Mouse (Mus musculus): ENCODE results near the gene Peg3.

Gene Peg3

GRCm38 (mm10) chr7:6709396-6709795, 20.8 kb downstream of the Peg3 start:
- no peak for DNase-seq (ENCODE audit: low read depth)

- DNase-seq (ENCODE audit: low read depth): no peak
Measured at GRCm38 (mm10) chr7:6708451-6709180, 21.6 kb downstream of the Peg3 start.

- no peak for DNase-seq (ENCODE audit: low read depth)
Measured at GRCm38 (mm10) chr7:6707416-6708015, 22.7 kb downstream of the Peg3 start.

GRCm38 (mm10) chr7:6699230-6699629, 31.0 kb downstream of the Peg3 start:
- no peak for DNase-seq (ENCODE audit: low read depth)

- DNase-seq (ENCODE audit: low read depth): no peak
Measured at GRCm38 (mm10) chr7:6696241-6697045, 33.8 kb downstream of the Peg3 start, which contains the start of gene Zim1. Gene Zim1 (minus strand): TSS chr7:6696450.

GRCm38 (mm10) chr7:6685511-6685910, 44.7 kb downstream of the Peg3 start:
- DNase-seq (ENCODE audit: low read depth): no peak

- no peak for DNase-seq (ENCODE audit: low read depth)
Measured at GRCm38 (mm10) chr7:6666726-6667125, 63.5 kb downstream of the Peg3 start.

- no peak for DNase-seq (ENCODE audit: low read depth)
Measured at GRCm38 (mm10) chr7:6663430-6663829, 66.8 kb downstream of the Peg3 start.

GRCm38 (mm10) chr7:6659605-6660004, 70.6 kb downstream of the Peg3 start:
- no peak for DNase-seq (ENCODE audit: low read depth)

GRCm38 (mm10) chr7:6658606-6659005, 71.6 kb downstream of the Peg3 start:
- DNase-seq (ENCODE audit: low read depth): no peak

Data from naive thymus-derived CD4-positive, alpha-beta T cell, adult 2 months (primary cell).